8 mouse cellular contexts compared by ENCODE assay signal in the genomic region with DNA sequence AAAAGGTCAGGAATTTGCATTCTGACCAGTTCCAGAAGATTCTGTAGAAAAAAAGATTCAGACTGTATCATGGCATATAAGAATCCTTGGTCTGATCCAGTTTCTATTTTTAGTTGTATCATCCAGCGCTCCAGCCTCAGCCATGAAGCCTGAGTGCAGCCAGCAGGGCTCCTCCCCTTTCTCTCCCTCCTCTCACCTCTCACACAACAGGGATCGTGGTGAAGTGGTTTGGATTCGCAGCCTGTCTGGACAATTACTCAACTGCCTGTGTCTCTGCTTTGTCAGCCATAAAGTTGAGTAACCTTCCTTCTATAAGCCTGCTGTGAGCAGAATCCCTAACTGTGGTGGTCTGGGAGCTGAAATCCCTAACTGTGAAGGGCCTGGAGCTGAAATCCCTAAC.
DNase-seq lines count a peak whose midpoint lies in the region; ATAC-seq and TF ChIP-seq lines count a peak whose summit lies in the region.

No protein-coding gene starts in this region.

- H3K9ac ChIP-seq in liver, adult 2 months (ENCODE audit: low read depth, low read length): no peak overlapping the region
- no peak overlapping the region for H3K9ac ChIP-seq in liver, embryonic 12.5 days
- no peak overlapping the region for H3K9ac ChIP-seq in forebrain, embryonic 11.5 days (ENCODE audit: low read length)
- no peak overlapping the region for H3K9ac ChIP-seq in hindbrain, embryonic 12.5 days

- no peak for ATAC-seq in liver, embryonic 12.5 days
- ATAC-seq in forebrain, embryonic 11.5 days (replicated peaks; ENCODE audit: low FRiP score): peak; percentile 86
- peak; percentile 37; the same call in 1 of the 2 replicates for ATAC-seq in hindbrain, embryonic 12.5 days (ENCODE audit: low FRiP score)

- H3K36me3 ChIP-seq in liver, adult 2 months (ENCODE audit: control insufficient read depth, insufficient read depth, low read length): no peaks in the 10 kb centered on the region
- H3K36me3 ChIP-seq in liver, embryonic 12.5 days: no peaks in the 10 kb centered on the region
- no peaks in the 10 kb centered on the region for H3K36me3 ChIP-seq in forebrain, embryonic 11.5 days (ENCODE audit: control insufficient read depth, insufficient read depth, low read length)
- no peaks in the 10 kb centered on the region for H3K36me3 ChIP-seq in hindbrain, embryonic 12.5 days

- DNase-seq in liver, adult 2 months (ENCODE audit: extremely low read depth, low read depth, low spot score): peak; percentile 7
- no peak for DNase-seq in forebrain, embryonic 11.5 days (ENCODE audit: low spot score)
- peak; percentile 41 for DNase-seq in lung, postnatal 14 days
- DNase-seq in urinary bladder, postnatal 36 days (ENCODE audit: low spot score in 2 of 2): peak; percentile 27 to 65
- no peak for DNase-seq in cerebellum, postnatal 36 days
- DNase-seq in thymus, postnatal 0 days (ENCODE audit: low spot score): no peak

- no peak overlapping the region for H3K27ac ChIP-seq in liver, adult 2 months (replicated peaks; ENCODE audit: insufficient read depth, low read depth, low read length)
- no peak overlapping the region for H3K27ac ChIP-seq in liver, embryonic 12.5 days
- no peak overlapping the region for H3K27ac ChIP-seq in forebrain, embryonic 11.5 days (ENCODE audit: low read depth, low read length)
- peak overlapping the region; percentile 23; the same call in 1 of the 2 replicates for H3K27ac ChIP-seq in hindbrain, embryonic 12.5 days

- no peaks in the 10 kb centered on the region for H3K27me3 ChIP-seq in liver, adult 2 months (ENCODE audit: control insufficient read depth, insufficient read depth, low read length)
- H3K27me3 ChIP-seq in liver, embryonic 12.5 days (replicated peaks): no peaks in the 10 kb centered on the region
- no peaks in the 10 kb centered on the region for H3K27me3 ChIP-seq in forebrain, embryonic 11.5 days (ENCODE audit: control insufficient read depth, insufficient read depth, low read length)
- 0 out of 2 replicates have a peak, but pooled peaks cover 3% of the 10 kb centered on the region for H3K27me3 ChIP-seq in hindbrain, embryonic 12.5 days

- H3K4me2 ChIP-seq in liver, embryonic 12.5 days: no peak overlapping the region
- H3K4me2 ChIP-seq in forebrain, embryonic 11.5 days (ENCODE audit: low read depth, low read length, severe bottlenecking): no peak overlapping the region
- H3K4me2 ChIP-seq in hindbrain, embryonic 12.5 days (replicated peaks): no peak overlapping the region

- WGBS in liver, adult 2 months: 23% methylated on average over 3 of the region's 3 CpGs
- 23% methylated on average over 3 of the region's 3 CpGs for WGBS in liver, embryonic 12.5 days (ENCODE audit: insufficient replicate concordance)
- WGBS in forebrain, embryonic 11.5 days: 6% methylated on average over 3 of the region's 3 CpGs
- WGBS in hindbrain, embryonic 12.5 days: 11% methylated on average over 3 of the region's 3 CpGs

- H3K4me1 ChIP-seq in liver, adult 2 months (ENCODE audit: control insufficient read depth, insufficient read depth, low read length): no peaks in the 10 kb centered on the region
- 0 out of 2 replicates have a peak, but pooled peaks cover 4% of the 10 kb centered on the region for H3K4me1 ChIP-seq in liver, embryonic 12.5 days
- H3K4me1 ChIP-seq in forebrain, embryonic 11.5 days (replicated peaks; ENCODE audit: control insufficient read depth, insufficient read depth, low read length): 0 out of 2 replicates have a peak, but pooled peaks cover 2% of the 10 kb centered on the region
- peaks cover 12% of the 10 kb centered on the region for H3K4me1 ChIP-seq in hindbrain, embryonic 12.5 days

- no peak overlapping the region for H3K4me3 ChIP-seq in liver, adult 2 months (ENCODE audit: insufficient read depth, low read depth, low read length)
- H3K4me3 ChIP-seq in liver, embryonic 12.5 days: no peak overlapping the region
- H3K4me3 ChIP-seq in forebrain, embryonic 11.5 days (ENCODE audit: low read depth, low read length): no peak overlapping the region
- H3K4me3 ChIP-seq in hindbrain, embryonic 12.5 days: no peak overlapping the region

- TF ChIP-seq POLR2A in liver, adult 2 months (IDR thresholded peaks at IDR 0.05; ENCODE audit: extremely low read depth, insufficient read depth, low read length): no peak

- H3K9me3 ChIP-seq in liver, embryonic 12.5 days (replicated peaks): no peaks in the 10 kb centered on the region
- H3K9me3 ChIP-seq in forebrain, embryonic 11.5 days (ENCODE audit: control insufficient read depth, low read length): no peaks in the 10 kb centered on the region
- H3K9me3 ChIP-seq in hindbrain, embryonic 12.5 days (replicated peaks): no peaks in the 10 kb centered on the region

- no peaks in the 10 kb centered on the region for H3K79me2 ChIP-seq in liver, adult 2 months (ENCODE audit: control insufficient read depth, insufficient read depth, low read length)

- no peak for TF ChIP-seq CTCF in liver, adult 2 months (IDR thresholded peaks at IDR 0.05; ENCODE audit: low read depth, low read length)

Comparison
In these comparisons a context has a peak if more than half of its experiments do, and no peak if none do; other contexts are left out.
1. DNase-seq: peak in liver, adult 2 months (single experiment), lung, postnatal 14 days (single experiment) and urinary bladder, postnatal 36 days (2 of 2); none in forebrain, embryonic 11.5 days (single experiment), cerebellum, postnatal 36 days (0 of 2) and thymus, postnatal 0 days (single experiment).